Comparison of ENCODE assay signal across 8 mouse cellular contexts in genomic region chr2:61578433-61578832, GRCm38 (mm10). TPM values are rescaled to one million over a fixed set of nuclear protein-coding genes. Genes with fewer than 3 reads are reported as not detected.
DNase-seq lines count a peak whose midpoint lies in the region; ATAC-seq and TF ChIP-seq lines count a peak whose summit lies in the region.

Gene Tank, plus strand, starts transcription at chr2:61578585.

- H3K4me1 ChIP-seq in MEL (ENCODE audit: control insufficient read depth in 1 of 2, insufficient read depth in 2 of 2, low read length in 2 of 2): peaks cover 6 to 9% of the 10 kb centered on the region in 2 experiments; a peak in 3 of 4 replicates
- no peaks in the 10 kb centered on the region for H3K4me1 ChIP-seq in forebrain, embryonic 14.5 days (ENCODE audit: control insufficient read depth, insufficient read depth, low read length)
- no peaks in the 10 kb centered on the region for H3K4me1 ChIP-seq in limb, embryonic 15.5 days
- H3K4me1 ChIP-seq in small intestine, adult 2 months (ENCODE audit: control insufficient read depth, insufficient read depth, insufficient read length, low read length): no peaks in the 10 kb centered on the region

- peaks cover 0 to 6% of the 10 kb centered on the region in 2 experiments; a peak in 2 of 4 replicates for H3K36me3 ChIP-seq in MEL (ENCODE audit: control insufficient read depth in 1 of 2, insufficient read depth in 2 of 2, low read length in 2 of 2)
- H3K36me3 ChIP-seq in forebrain, embryonic 14.5 days (ENCODE audit: control insufficient read depth, insufficient read depth, low read length): no peaks in the 10 kb centered on the region
- H3K36me3 ChIP-seq in limb, embryonic 15.5 days: no peaks in the 10 kb centered on the region
- H3K36me3 ChIP-seq in small intestine, adult 2 months (ENCODE audit: control insufficient read depth, insufficient read depth, low read length): no peaks in the 10 kb centered on the region

- no peak for TF ChIP-seq EP300 in MEL (IDR thresholded peaks at IDR 0.05; ENCODE audit: low read depth in 1 of 2, low read length in 2 of 2)

- WGBS in forebrain, embryonic 14.5 days: 89% methylated on average over 10 of the region's 10 CpGs
- 80% methylated on average over 10 of the region's 10 CpGs for WGBS in limb, embryonic 15.5 days
- WGBS in small intestine, adult 2 months: 75% methylated on average over 10 of the region's 10 CpGs

- H3K4me3 ChIP-seq in MEL (ENCODE audit: control insufficient read depth in 1 of 2, insufficient read depth in 1 of 2, low read depth in 2 of 2, low read length in 2 of 2): no peak within 1 kb of the TSS
- H3K4me3 ChIP-seq in forebrain, embryonic 14.5 days (ENCODE audit: low read depth, low read length): no peak within 1 kb of the TSS
- no peak within 1 kb of the TSS for H3K4me3 ChIP-seq in limb, embryonic 15.5 days
- peak within 1 kb of the TSS; percentile 1; the same call in 1 of the 2 replicates for H3K4me3 ChIP-seq in small intestine, adult 2 months (ENCODE audit: low read depth, low read length)

- no peak for ATAC-seq in forebrain, embryonic 14.5 days
- ATAC-seq in limb, embryonic 15.5 days (ENCODE audit: insufficient number of reproducible peaks, low FRiP score, low TSS enrichment, low read depth): no peak

- DNase-seq in A20 (ENCODE audit: low read depth, low spot score) (peak; percentile 93), MEL (ENCODE audit: low read depth, low spot score) (no peak)
- DNase-seq in forebrain, embryonic 14.5 days (ENCODE audit: low spot score): no peak
- no peak for DNase-seq in heart, postnatal 4 days
- no peak for DNase-seq in right cerebral cortex, postnatal 10 days (ENCODE audit: low spot score in 2 of 2)
- DNase-seq in frontal cortex, postnatal 36 days (ENCODE audit: low spot score in 2 of 2): no peak

- no peaks in the 10 kb centered on the region for H3K9me3 ChIP-seq in MEL (replicated peaks; ENCODE audit: insufficient read depth, low read length)
- H3K9me3 ChIP-seq in forebrain, embryonic 14.5 days (replicated peaks; ENCODE audit: control insufficient read depth, low read length): no peaks in the 10 kb centered on the region
- no peaks in the 10 kb centered on the region for H3K9me3 ChIP-seq in limb, embryonic 15.5 days

- H3K9ac ChIP-seq in MEL (ENCODE audit: control insufficient read depth, low read depth, low read length, poor library complexity, severe bottlenecking): no peak within 1 kb of the TSS
- no peak within 1 kb of the TSS for H3K9ac ChIP-seq in forebrain, embryonic 14.5 days (ENCODE audit: low read length)
- no peak within 1 kb of the TSS for H3K9ac ChIP-seq in limb, embryonic 15.5 days

- H3K4me2 ChIP-seq in forebrain, embryonic 14.5 days (ENCODE audit: low read length): no peak within 1 kb of the TSS
- H3K4me2 ChIP-seq in limb, embryonic 15.5 days: no peak within 1 kb of the TSS

- TF ChIP-seq POLR2A in MEL (IDR thresholded peaks at IDR 0.05; ENCODE audit: control insufficient read depth in 1 of 2, insufficient read depth in 1 of 2, low read depth in 1 of 2, low read length in 2 of 2, poor library complexity in 1 of 2): no peak
- no peak for TF ChIP-seq POLR2A in small intestine, adult 2 months (IDR thresholded peaks at IDR 0.05; ENCODE audit: low read depth, low read length)

- no peak for TF ChIP-seq RAD21 in MEL (IDR thresholded peaks at IDR 0.05; ENCODE audit: low read depth, low read length)

- H3K79me2 ChIP-seq in MEL (ENCODE audit: control insufficient read depth, insufficient read depth, low read length, poor library complexity): no peaks in the 10 kb centered on the region

- H3K27me3 ChIP-seq in MEL (ENCODE audit: control insufficient read depth in 1 of 2, insufficient read depth in 2 of 2, low read length in 2 of 2): no peaks in the 10 kb centered on the region
- no peaks in the 10 kb centered on the region for H3K27me3 ChIP-seq in forebrain, embryonic 14.5 days (replicated peaks; ENCODE audit: control insufficient read depth, insufficient read depth, low read length)
- H3K27me3 ChIP-seq in limb, embryonic 15.5 days: no peaks in the 10 kb centered on the region
- no peaks in the 10 kb centered on the region for H3K27me3 ChIP-seq in small intestine, adult 2 months (ENCODE audit: control insufficient read depth, insufficient read depth, low read length)

- no peak for TF ChIP-seq CTCF in MEL (IDR thresholded peaks at IDR 0.05 in 2 of 3, conservative IDR thresholded peaks at IDR 0.05 in 1 of 3; ENCODE audit: control insufficient read depth in 1 of 3, insufficient read depth in 1 of 3, low read depth in 2 of 3, low read length in 3 of 3, poor library complexity in 1 of 3, severe bottlenecking in 1 of 3)
- no peak for TF ChIP-seq CTCF in small intestine, adult 2 months (IDR thresholded peaks at IDR 0.05; ENCODE audit: extremely low read depth, insufficient read length, insufficient replicate concordance, low read depth, low read length)

- H3K27ac ChIP-seq in MEL (ENCODE audit: control insufficient read depth, low read depth, low read length): no peak within 1 kb of the TSS
- H3K27ac ChIP-seq in forebrain, embryonic 14.5 days (ENCODE audit: low read depth, low read length): no peak within 1 kb of the TSS
- no peak within 1 kb of the TSS for H3K27ac ChIP-seq in limb, embryonic 15.5 days
- H3K27ac ChIP-seq in small intestine, adult 2 months (ENCODE audit: insufficient read depth, low read depth, low read length): no peak within 1 kb of the TSS

TF ChIP-seq in MEL, 35 proteins besides CTCF, POLR2A, EP300 and RAD21:
- no peak for TF ChIP-seq NELFE (IDR thresholded peaks at IDR 0.05; ENCODE audit: low read depth, low read length)
- no peak for TF ChIP-seq ELF1 (IDR thresholded peaks at IDR 0.05; ENCODE audit: low read depth, low read length)
- TF ChIP-seq ZMIZ1 (IDR thresholded peaks at IDR 0.05; ENCODE audit: low read depth, low read length): no peak
- TF ChIP-seq MXI1 (IDR thresholded peaks at IDR 0.05; ENCODE audit: low read depth, low read length): no peak

RNA-seq across cellular contexts. Expression of gene Tank, which starts in this region (rescaled TPM):
- total RNA-seq in MEL (2012; rRNA removed): 25.4 and 27.0 TPM in 2 replicates
- 10 to 100 TPM; 27.4 to 96.7 TPM for polyA plus RNA-seq in MEL (2012; ENCODE audit: insufficient read depth in 1 of 2, insufficient read length in 2 of 2, low read depth in 1 of 2, low replicate concordance in 2 of 2, missing spikeins in 1 of 2)
- polyA plus RNA-seq in forebrain, embryonic 14.5 days (2014; fragmentation: Nextera tagmentation; extraction: Ambion mirVana): 36.8 and 38.9 TPM in 2 replicates
- total RNA-seq in heart, postnatal 4 days (2021): 10 to 100 TPM; 25.0 to 25.6 TPM
- 28.0 and 29.8 TPM in 2 replicates for polyA plus RNA-seq in limb, embryonic 15.5 days (2015; fragmentation: Nextera tagmentation; extraction: Ambion mirVana)
- 1.2 and 2.5 TPM in 2 replicates for polyA plus RNA-seq in small intestine, adult 2 months (2012; rRNA removed)
